Mouse (Mus musculus) olfactory bulb, adult 2 months (tissue): ENCODE data around the gene Taf1c.

Experiments used
- CTCF ChIP-seq: fragments of 200-500 bp; IDR thresholded peaks from 2 replicates; pipeline ENCODE4 v1.5.1; 2012; ENCODE audit warnings: low read depth, mild to moderate bottlenecking, low read length, moderate library complexity; ENCODE audit not compliant: insufficient read depth
- POLR2A ChIP-seq: fragments of 200-500 bp; IDR thresholded peaks from 2 replicates; pipeline ENCODE4 v1.6.1; 2012; ENCODE audit warnings: mild to moderate bottlenecking, low read depth, low read length, moderate library complexity; ENCODE audit not compliant: insufficient read depth

DNA sequence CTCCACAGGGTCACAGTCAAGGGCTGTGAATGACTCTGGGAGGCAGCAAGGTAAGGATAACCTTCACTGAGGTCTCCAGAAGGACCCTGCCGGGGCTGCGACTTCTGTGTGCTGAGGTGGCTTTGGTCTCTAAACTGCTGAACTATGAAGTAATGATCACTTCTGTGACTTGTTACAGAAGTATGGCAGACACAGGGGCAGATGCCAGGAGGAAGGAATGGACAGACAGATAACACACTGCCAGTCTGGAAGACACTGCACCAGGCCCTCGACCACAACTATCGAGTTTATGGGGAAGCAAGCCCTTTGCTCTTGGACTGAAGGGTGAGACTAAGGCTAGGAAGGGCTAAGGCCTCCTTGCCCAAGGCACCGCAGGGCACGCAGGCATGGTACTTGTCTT lies 33.9 kb downstream of the Taf1c start:
- TF ChIP-seq CTCF, result no peak
- no peak for TF ChIP-seq POLR2A
